Mouse (Mus musculus) common myeloid progenitor, adult 5-6 weeks (primary cell): ENCODE measurements around the gene Ubxn10. TPM values are rescaled to one million over a fixed set of nuclear protein-coding genes. Genes with fewer than 3 reads are reported as not detected.
A peak's percentile ranks its signal among the peaks of the same experiment; 100 is the strongest.

Source experiments
- ATAC-seq: replicated peaks from 2 replicates; pipeline ENCODE4 v1.8.0; 2016; ENCODE audit warnings: low read depth, mild to moderate bottlenecking, moderate TSS enrichment, inconsistent platforms; ENCODE audit not compliant: poor library complexity, severe bottlenecking
- total RNA-seq: library from RNA; stranded (forward); fragments of 200-1000, 187-1606 nt; gene quantifications from 2 replicates; pipeline ENCODE4 v1.2.3, GENCODE M21; 2017

Ubxn10 gene
- total RNA-seq, 1 experiment from 2014 or later = not detected

- ATAC-seq = no peak
Observed at GRCm38 (mm10) chr4:138739136-138739851, 2.3 kb upstream of the Ubxn10 start.

- no peak for ATAC-seq
Observed at GRCm38 (mm10) chr4:138734863-138735262, 2.1 kb downstream of the Ubxn10 start.

GRCm38 (mm10) chr4:138734105-138734504 lies 2.9 kb downstream of the Ubxn10 start:
- no peak for ATAC-seq

GRCm38 (mm10) chr4:138729018-138729703 lies 7.8 kb downstream of the Ubxn10 start:
- ATAC-seq = no peak

- ATAC-seq = no peak
Observed at GRCm38 (mm10) chr4:138725751-138726150, 11.2 kb downstream of the Ubxn10 start.

- peak; percentile 48; the same call in 1 of the 2 replicates for ATAC-seq
Observed at GRCm38 (mm10) chr4:138725127-138725461, 11.9 kb downstream of the Ubxn10 start.

- ATAC-seq = peak; percentile 76
Observed at GRCm38 (mm10) chr4:138724354-138725126, 12.4 kb downstream of the Ubxn10 start, which contains the start of gene Pla2g2c. Gene Pla2g2c (plus strand): TSS chr4:138724792.

- no peak for ATAC-seq
Observed at GRCm38 (mm10) chr4:138723493-138724281, 13.3 kb downstream of the Ubxn10 start.

GRCm38 (mm10) chr4:138719264-138719596 lies 17.7 kb downstream of the Ubxn10 start:
- ATAC-seq = no peak

GRCm38 (mm10) chr4:138718586-138719263 lies 18.2 kb downstream of the Ubxn10 start:
- ATAC-seq = no peak

GRCm38 (mm10) chr4:138716697-138717096 lies 20.3 kb downstream of the Ubxn10 start:
- no peak for ATAC-seq

- ATAC-seq = no peak
Observed at GRCm38 (mm10) chr4:138714186-138714585, 22.8 kb downstream of the Ubxn10 start.

- ATAC-seq = no peak
Observed at GRCm38 (mm10) chr4:138712621-138713020, 24.3 kb downstream of the Ubxn10 start.

GRCm38 (mm10) chr4:138712096-138712495 lies 24.9 kb downstream of the Ubxn10 start:
- ATAC-seq = no peak

GRCm38 (mm10) chr4:138711051-138711820 lies 25.7 kb downstream of the Ubxn10 start:
- no peak for ATAC-seq

- ATAC-seq = no peak
Observed at GRCm38 (mm10) chr4:138710633-138711032, 26.3 kb downstream of the Ubxn10 start.

GRCm38 (mm10) chr4:138709944-138710343 lies 27.0 kb downstream of the Ubxn10 start:
- no peak for ATAC-seq

- ATAC-seq = no peak
Observed at GRCm38 (mm10) chr4:138709246-138709645, 27.7 kb downstream of the Ubxn10 start.

- ATAC-seq = peak; percentile 78
Observed at GRCm38 (mm10) chr4:138708636-138709035, 28.3 kb downstream of the Ubxn10 start.
